Mouse (Mus musculus): ENCODE results near the gene Scgb2b12. TPM values are rescaled to one million over a fixed set of nuclear protein-coding genes. Genes with fewer than 3 reads are reported as not detected.
"Not testable (repeated sequence)": the region's sequence is repeated elsewhere in the genome, so short reads cannot be mapped to it uniquely, and the experiment has no call there.

Gene Scgb2b12
- not detected in 2 replicates for polyA plus RNA-seq (2016; fragmentation: Nextera tagmentation; extraction: Ambion mirVana)

- not testable (repeated sequence) for H3K27me3 ChIP-seq (replicated peaks); H3K4me1 ChIP-seq; H3K4me3 ChIP-seq; H3K36me3 ChIP-seq; ATAC-seq; H3K4me2 ChIP-seq; H3K9me3 ChIP-seq (replicated peaks); H3K9ac ChIP-seq; H3K27ac ChIP-seq
- 59% methylated on average over 1 of the region's 1 CpGs for WGBS (ENCODE audit: insufficient replicate concordance)
These were observed at the start of gene Scgb2b12 for GRCm38 (mm10) chr7:32327145-32327544. Gene Scgb2b12 (minus strand): TSS chr7:32327245.

- 45% methylated on average over 3 of the region's 3 CpGs for WGBS (ENCODE audit: insufficient replicate concordance)
- H3K4me1 ChIP-seq; H3K27me3 ChIP-seq (replicated peaks); H3K4me3 ChIP-seq; H3K27ac ChIP-seq; H3K9me3 ChIP-seq (replicated peaks); H3K36me3 ChIP-seq; ATAC-seq; H3K9ac ChIP-seq; H3K4me2 ChIP-seq: not testable (repeated sequence)
These were observed 6.8 kb upstream of the Scgb2b12 start, which contains the start of gene Scgb1b12 for GRCm38 (mm10) chr7:32333882-32334281. Gene Scgb1b12 (plus strand): TSS chr7:32334182.

Other genes with a start within 250 kb of the Scgb2b12 start
- not detected in 2 replicates for gene Scgb1b10, start 226.4 kb downstream of the Scgb2b12 start, polyA plus RNA-seq (2016; fragmentation: Nextera tagmentation; extraction: Ambion mirVana)
- not detected in 2 replicates for gene Scgb2b11, start 116.1 kb downstream of the Scgb2b12 start, polyA plus RNA-seq (2016; fragmentation: Nextera tagmentation; extraction: Ambion mirVana)
- gene Scgb1b11, start 104.4 kb downstream of the Scgb2b12 start, polyA plus RNA-seq (2016; fragmentation: Nextera tagmentation; extraction: Ambion mirVana) = not detected in 2 replicates
- gene Scgb1b12, start 6.9 kb upstream of the Scgb2b12 start, polyA plus RNA-seq (2016; fragmentation: Nextera tagmentation; extraction: Ambion mirVana) = not detected in 2 replicates
- not detected in 2 replicates for gene Scgb1b29, start 114.3 kb upstream of the Scgb2b12 start, polyA plus RNA-seq (2016; fragmentation: Nextera tagmentation; extraction: Ambion mirVana)